Mouse (Mus musculus): ENCODE measurements around the gene Vmn2r96. TPM values are rescaled to one million over a fixed set of nuclear protein-coding genes. Genes with fewer than 3 reads are reported as not detected.

Vmn2r96 gene
- polyA plus RNA-seq, 2 experiments: not detected

DNA sequence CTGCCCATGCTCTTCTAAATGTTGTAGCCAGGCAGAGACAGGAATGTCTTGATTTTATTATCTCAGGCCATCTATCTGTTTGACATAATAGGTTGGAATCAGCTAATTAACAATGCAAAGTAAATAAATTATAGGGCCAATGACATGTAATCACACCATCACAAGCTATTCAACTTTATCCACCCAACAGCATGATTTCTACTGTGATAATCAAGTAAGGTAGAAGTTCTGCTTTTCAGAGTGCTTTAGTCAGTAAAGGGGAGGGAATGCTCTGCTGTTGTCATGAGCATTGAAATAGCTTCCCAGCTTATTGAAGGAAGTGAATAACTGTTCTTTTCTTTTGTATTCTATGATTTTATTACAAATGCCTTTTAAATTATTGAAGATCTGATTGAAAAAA, 53.6 kb downstream of the Vmn2r96 start:
- TF ChIP-seq POLR2A (IDR thresholded peaks at IDR 0.05; ENCODE audit: borderline replicate concordance, extremely low read depth, insufficient read depth, insufficient read length): no peak
- no peak for ATAC-seq (ENCODE audit: low FRiP score, low read depth)

More for the DNA sequence above, 53.6 kb downstream of the Vmn2r96 start:
- Histone ChIP-seq H3K4me1 (ENCODE audit: control insufficient read depth, insufficient read depth, low read length) (no peaks in the 10 kb centered on the region), H3K36me3 (ENCODE audit: control insufficient read depth, insufficient read depth, low read length) (no peaks in the 10 kb centered on the region), H3K27ac (replicated peaks; ENCODE audit: low read depth, low read length) (no peak overlapping the region), H3K4me3 (replicated peaks; ENCODE audit: low read length) (no peak overlapping the region), H3K4me2 (replicated peaks; ENCODE audit: low read depth, low read length, severe bottlenecking) (no peak overlapping the region), H3K27me3 (ENCODE audit: control insufficient read depth, insufficient read depth, low read length) (no peaks in the 10 kb centered on the region), H3K9ac (ENCODE audit: low read depth, low read length, severe bottlenecking) (no peak overlapping the region), H3K9me3 (ENCODE audit: control insufficient read depth, low read length) (no peaks in the 10 kb centered on the region)
- DNase-seq (ENCODE audit: low spot score): no peak

Other genes starting within 250 kb of the Vmn2r96 start
- gene Vmn2r95, start 149.1 kb upstream of the Vmn2r96 start, polyA plus RNA-seq (2012; rRNA removed): not detected in 2 replicates
- not detected in 2 replicates for gene Vmn2r95, start 149.1 kb upstream of the Vmn2r96 start, polyA plus RNA-seq (2014; fragmentation: Nextera tagmentation; extraction: Ambion mirVana)

Measured in limb, embryonic 14.5 days (tissue).